Mouse (Mus musculus): Measurements from ENCODE around the gene Sh2d6. TPM values are rescaled to one million over a fixed set of nuclear protein-coding genes. Genes with fewer than 3 reads are reported as not detected.

Sh2d6 gene
- polyA plus RNA-seq, 1 experiment from 2014 or later = 0.70 TPM

DNA sequence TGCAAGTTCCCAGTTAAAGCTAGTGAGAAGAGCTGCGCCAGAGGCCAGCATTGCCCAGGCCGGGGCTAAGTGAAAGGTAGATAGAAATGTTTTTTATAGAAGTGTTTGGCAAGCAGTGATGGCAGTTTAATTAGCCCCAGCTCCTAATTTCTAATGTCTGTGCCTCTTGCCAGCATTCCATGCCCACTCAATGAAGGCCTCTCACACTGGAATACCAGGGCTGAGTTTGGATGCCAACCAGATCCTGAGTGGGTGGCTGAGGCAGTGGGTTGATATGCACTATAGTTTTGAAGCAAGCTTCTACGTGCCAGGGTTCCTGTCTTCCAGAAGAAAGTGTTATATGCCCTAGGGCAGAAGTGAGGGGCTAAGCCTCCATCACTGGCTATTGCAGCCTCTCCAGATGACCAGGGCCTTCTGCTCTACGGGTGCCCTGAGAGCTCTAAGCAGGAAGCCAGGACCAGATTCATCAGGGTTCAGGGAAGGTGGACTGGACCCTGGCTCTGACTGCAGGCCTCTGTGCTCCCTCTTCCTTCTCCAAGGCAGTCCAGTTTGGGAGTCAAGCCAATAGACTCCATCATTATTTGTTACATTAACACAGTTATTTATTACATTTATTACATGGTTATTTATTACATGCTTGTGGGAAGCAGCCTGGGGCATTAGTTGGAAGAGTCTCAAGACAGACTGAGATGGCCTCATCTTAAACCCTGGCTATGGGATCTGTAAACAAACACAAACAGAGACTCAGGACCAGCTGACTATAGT, 46.1 kb downstream of the Sh2d6 start:
- Histone ChIP-seq H3K4me3 (replicated peaks) (no peak overlapping the region), H3K27ac (replicated peaks) (no peak overlapping the region), H3K9ac (replicated peaks) (no peak overlapping the region), H3K9me3 (replicated peaks) (no peaks in the 10 kb centered on the region), H3K36me3 (no peaks in the 10 kb centered on the region), H3K4me2 (no peak overlapping the region), H3K4me1 (no peaks in the 10 kb centered on the region), H3K27me3 (replicated peaks) (no peaks in the 10 kb centered on the region)
- WGBS = 87% methylated on average over 4 of the region's 4 CpGs
- ATAC-seq (ENCODE audit: low FRiP score) = no peak

- Histone ChIP-seq H3K4me1 (no peaks in the 10 kb centered on the region), H3K4me3 (replicated peaks) (no peak overlapping the region), H3K36me3 (no peaks in the 10 kb centered on the region), H3K27me3 (replicated peaks) (no peaks in the 10 kb centered on the region), H3K9ac (replicated peaks) (no peak overlapping the region), H3K9me3 (replicated peaks) (no peaks in the 10 kb centered on the region), H3K4me2 (no peak overlapping the region), H3K27ac (replicated peaks) (no peak overlapping the region)
- 66% methylated on average over 14 of the region's 14 CpGs for WGBS
- ATAC-seq (ENCODE audit: low FRiP score) = no peak
Measured at GRCm38 (mm10) chr6:72473264-72474041, 48.1 kb downstream of the Sh2d6 start.

DNA sequence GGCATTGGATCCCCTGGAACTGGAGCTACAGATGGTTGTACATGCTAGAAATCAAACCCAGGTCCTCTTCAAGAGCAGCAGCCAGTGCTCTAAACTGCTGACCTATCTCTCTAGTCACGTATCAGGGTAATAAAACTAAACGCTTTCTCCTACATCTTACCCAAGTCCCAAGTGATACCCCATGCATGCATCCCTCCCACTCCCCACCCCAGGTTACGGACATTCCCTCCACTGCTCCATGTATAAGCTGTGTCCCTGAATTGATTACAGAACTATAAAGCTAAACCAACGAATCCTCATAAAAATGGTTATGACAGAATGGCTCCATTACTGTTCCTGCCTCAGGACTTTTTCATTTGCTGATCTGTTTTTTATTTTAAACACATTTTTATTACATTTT, 55.3 kb downstream of the Sh2d6 start:
- WGBS = 41% methylated on average over 4 of the region's 4 CpGs
- no peak overlapping the region for H3K4me2 ChIP-seq
- H3K36me3 ChIP-seq = no peaks in the 10 kb centered on the region
- H3K4me3 ChIP-seq (replicated peaks) = no peak overlapping the region
- no peaks in the 10 kb centered on the region for H3K27me3 ChIP-seq (replicated peaks)
- ATAC-seq (ENCODE audit: low FRiP score) = no peak
- H3K9me3 ChIP-seq (replicated peaks) = no peaks in the 10 kb centered on the region
- H3K27ac ChIP-seq (replicated peaks) = no peak overlapping the region
- H3K4me1 ChIP-seq = no peaks in the 10 kb centered on the region
- H3K9ac ChIP-seq (replicated peaks) = no peak overlapping the region

- no peak for ATAC-seq (ENCODE audit: low FRiP score)
- Histone ChIP-seq H3K4me2 (no peak overlapping the region), H3K9me3 (replicated peaks) (no peaks in the 10 kb centered on the region), H3K27me3 (replicated peaks) (no peaks in the 10 kb centered on the region), H3K4me3 (replicated peaks) (no peak overlapping the region), H3K4me1 (no peaks in the 10 kb centered on the region), H3K36me3 (no peaks in the 10 kb centered on the region), H3K27ac (replicated peaks) (no peak overlapping the region), H3K9ac (replicated peaks) (no peak overlapping the region)
- 31% methylated on average over 8 of the region's 8 CpGs for WGBS
Measured at GRCm38 (mm10) chr6:72465361-72466157, 55.9 kb downstream of the Sh2d6 start.

Other genes starting within 250 kb of the Sh2d6 start
- 0.13 and 0.40 TPM in 2 replicates for gene Sftpb, start 217.1 kb downstream of the Sh2d6 start, polyA plus RNA-seq (2015; fragmentation: Nextera tagmentation; extraction: Ambion mirVana)
- 36.7 and 39.2 TPM in 2 replicates for gene Usp39, start 176.5 kb downstream of the Sh2d6 start, polyA plus RNA-seq (2015; fragmentation: Nextera tagmentation; extraction: Ambion mirVana)
- 15.4 and 19.2 TPM in 2 replicates for gene 0610030E20Rik, start 174.4 kb downstream of the Sh2d6 start, polyA plus RNA-seq (2015; fragmentation: Nextera tagmentation; extraction: Ambion mirVana)
- gene Tmem150a, start 166.3 kb downstream of the Sh2d6 start, polyA plus RNA-seq (2015; fragmentation: Nextera tagmentation; extraction: Ambion mirVana) = 21.2 and 21.5 TPM in 2 replicates
- 145 and 147 TPM in 2 replicates for gene Rnf181, start 154.8 kb downstream of the Sh2d6 start, polyA plus RNA-seq (2015; fragmentation: Nextera tagmentation; extraction: Ambion mirVana)
- gene Vamp5, start 141.2 kb downstream of the Sh2d6 start, polyA plus RNA-seq (2015; fragmentation: Nextera tagmentation; extraction: Ambion mirVana) = 20.4 and 25.7 TPM in 2 replicates
- gene Vamp8, start 131.0 kb downstream of the Sh2d6 start, polyA plus RNA-seq (2015; fragmentation: Nextera tagmentation; extraction: Ambion mirVana) = 19.1 and 52.7 TPM in 2 replicates
- 19.0 and 23.2 TPM in 2 replicates for gene Ggcx, start 107.4 kb downstream of the Sh2d6 start, polyA plus RNA-seq (2015; fragmentation: Nextera tagmentation; extraction: Ambion mirVana)
- gene Mat2a, start 82.1 kb downstream of the Sh2d6 start, polyA plus RNA-seq (2015; fragmentation: Nextera tagmentation; extraction: Ambion mirVana) = 341 and 365 TPM in 2 replicates
- gene Capg, start 22.7 kb upstream of the Sh2d6 start, polyA plus RNA-seq (2015; fragmentation: Nextera tagmentation; extraction: Ambion mirVana) = 8.4 and 23.4 TPM in 2 replicates
- 14.3 and 16.6 TPM in 2 replicates for gene Elmod3, start 76.7 kb upstream of the Sh2d6 start, polyA plus RNA-seq (2015; fragmentation: Nextera tagmentation; extraction: Ambion mirVana)
- 4.9 and 8.2 TPM in 2 replicates for gene Retsat, start 76.8 kb upstream of the Sh2d6 start, polyA plus RNA-seq (2015; fragmentation: Nextera tagmentation; extraction: Ambion mirVana)
- gene Tgoln1, start 95.3 kb upstream of the Sh2d6 start, polyA plus RNA-seq (2015; fragmentation: Nextera tagmentation; extraction: Ambion mirVana) = 36.3 and 38.0 TPM in 2 replicates

All from neural tube, embryonic 15.5 days (tissue).